Mouse (Mus musculus): Measurements from ENCODE around the gene Pglyrp1.

- TF ChIP-seq CTCF (IDR thresholded peaks at IDR 0.05; ENCODE audit: extremely low read depth, insufficient read depth, insufficient read length, insufficient replicate concordance), result no peak
- TF ChIP-seq POLR2A (IDR thresholded peaks at IDR 0.05; ENCODE audit: low read depth, low read length), result no peak
These were observed 8.3 kb upstream of the Pglyrp1 start for GRCm38 (mm10) chr7:18862801-18863200.
